Mouse (Mus musculus) hindbrain, embryonic 13.5 days (tissue): ENCODE measurements around the gene Dazap2. TPM values are rescaled to one million over a fixed set of nuclear protein-coding genes. Genes with fewer than 3 reads are reported as not detected.

Experiments used
- ATAC-seq: fragments of 200-750 bp; cut with Nextera tagmentation; 2 replicates; pipeline ENCODE4 v1.8.0; 2017; ENCODE audit warnings: moderate TSS enrichment; ENCODE audit not compliant: low FRiP score
- H3K27ac ChIP-seq: fragments of 300-500 bp; sonication (generic); 2 replicates; pipeline ENCODE4 v1.5.1; 2015; ENCODE audit warnings: inconsistent platforms, mild to moderate bottlenecking, moderate library complexity
- H3K27me3 ChIP-seq: fragments of 300-500 bp; sonication (generic); 2 replicates; pipeline ENCODE4 v1.6.1; 2015; ENCODE audit warnings: mild to moderate bottlenecking, inconsistent platforms
- H3K36me3 ChIP-seq: fragments of 300-500 bp; sonication (generic); 2 replicates; pipeline ENCODE4 v1.6.1; 2015; ENCODE audit warnings: mild to moderate bottlenecking, inconsistent platforms
- H3K4me1 ChIP-seq: fragments of 300-500 bp; sonication (generic); replicated peaks from 2 replicates; pipeline ENCODE4 v1.6.1; 2015; ENCODE audit warnings: inconsistent platforms
- H3K4me2 ChIP-seq: fragments of 300-500 bp; sonication (generic); 2 replicates; pipeline ENCODE4 v1.6.1; 2015; ENCODE audit warnings: inconsistent platforms, mild to moderate bottlenecking, moderate library complexity
- H3K4me3 ChIP-seq: fragments of 300-500 bp; sonication (generic); 2 replicates; pipeline ENCODE4 v1.5.1; 2015; ENCODE audit warnings: mild to moderate bottlenecking, inconsistent platforms
- H3K9ac ChIP-seq: fragments of 300-500 bp; sonication (generic); 2 replicates; pipeline ENCODE4 v1.6.1; 2015; ENCODE audit warnings: mild to moderate bottlenecking, inconsistent platforms
- H3K9me3 ChIP-seq: fragments of 300-500 bp; sonication (generic); 2 replicates; pipeline ENCODE4 v1.6.1; 2016; ENCODE audit warnings: inconsistent platforms
- WGBS: fragments of 180-500 bp; shearing (Covaris S2); methylation state at CpG from one replicate; pipeline ENCODE4 v1.1.7; 2015; 5-methylcytosine and 5-hydroxymethylcytosine counted together
- polyA plus RNA-seq: library from polyadenylated mRNA; unstranded; fragments of >200 nt; fragmentation: Nextera tagmentation; extraction: Ambion mirVana; gene quantifications from 2 replicates; pipeline ENCODE4 v1.2.1, GENCODE M21; 2015

The Dazap2 gene
- polyA plus RNA-seq, 1 experiment from 2014 or later: 150 TPM

DNA sequence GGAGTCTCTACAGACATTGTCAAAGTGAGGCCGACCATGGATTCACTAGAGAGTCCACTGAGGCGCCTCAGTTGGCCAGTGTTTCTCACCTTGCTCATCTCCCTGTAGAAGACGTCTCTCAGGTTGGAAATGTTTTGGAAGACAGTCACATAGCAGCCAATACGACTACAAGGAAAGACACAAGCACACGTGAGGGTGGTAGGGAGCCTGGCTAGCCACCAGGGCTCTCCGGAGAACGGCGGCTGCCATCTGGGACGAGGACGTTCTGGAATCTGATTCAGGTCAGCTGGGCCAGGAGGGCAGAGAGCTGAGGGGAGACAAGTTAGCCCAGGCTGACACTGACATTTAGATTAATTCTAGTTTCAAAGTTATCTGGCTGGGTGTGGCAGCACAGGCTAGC, 35.0 kb downstream of the Dazap2 start:
- ATAC-seq: no peak
- Histone ChIP-seq H3K4me2 (no peak overlapping the region), H3K9ac (no peak overlapping the region), H3K9me3 (no peaks in the 10 kb centered on the region), H3K27ac (no peak overlapping the region), H3K4me1 (no peaks in the 10 kb centered on the region), H3K27me3 (no peaks in the 10 kb centered on the region), H3K36me3 (no peaks in the 10 kb centered on the region), H3K4me3 (no peak overlapping the region)
- WGBS: 87% methylated on average over 10 of the region's 10 CpGs

DNA sequence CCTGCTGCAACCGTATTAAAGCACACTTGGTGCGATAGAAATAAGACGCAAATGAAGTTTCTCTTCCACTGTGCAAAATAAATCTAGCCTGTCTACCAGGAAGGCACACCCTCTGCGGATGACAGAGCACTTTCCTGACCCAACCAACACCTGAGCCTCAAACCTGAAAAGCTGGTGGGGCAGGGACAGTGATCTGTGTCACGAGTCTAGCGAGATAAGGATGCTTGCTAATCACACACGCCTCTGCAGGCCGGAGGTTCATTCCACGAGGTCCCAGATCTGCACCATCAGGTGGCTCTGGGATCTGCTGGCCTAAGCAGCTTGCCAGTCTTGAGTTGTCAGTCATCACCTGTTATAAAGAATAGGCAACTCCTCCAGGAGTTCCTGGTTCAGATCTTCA, 36.5 kb downstream of the Dazap2 start:
- ATAC-seq: no peak
- no peaks in the 10 kb centered on the region for H3K4me1 ChIP-seq
- no peaks in the 10 kb centered on the region for H3K9me3 ChIP-seq
- no peaks in the 10 kb centered on the region for H3K27me3 ChIP-seq
- no peak overlapping the region for H3K9ac ChIP-seq
- no peak overlapping the region for H3K27ac ChIP-seq
- H3K4me3 ChIP-seq: no peak overlapping the region
- 92% methylated on average over 9 of the region's 9 CpGs for WGBS
- no peak overlapping the region for H3K4me2 ChIP-seq
- no peaks in the 10 kb centered on the region for H3K36me3 ChIP-seq

DNA sequence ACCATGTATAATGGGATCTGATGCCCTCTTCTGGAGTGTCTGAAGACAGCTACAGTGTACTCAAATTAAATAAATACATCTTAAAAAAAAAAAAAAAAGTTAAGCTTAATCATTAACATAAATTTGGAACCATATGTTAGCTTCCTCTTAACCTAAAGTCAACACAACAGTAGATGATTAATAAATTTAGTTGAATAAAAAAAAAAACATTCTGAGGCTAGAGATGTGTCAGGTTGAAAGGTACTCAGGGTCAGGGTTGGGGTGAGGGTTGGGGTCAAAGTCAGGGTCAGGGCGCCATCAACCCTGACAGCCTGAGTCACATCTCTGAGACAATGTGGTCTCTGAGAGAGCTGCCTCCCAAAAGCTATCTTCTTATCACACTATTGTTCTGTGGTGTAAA, 39.1 kb downstream of the Dazap2 start:
- no peak overlapping the region for H3K27ac ChIP-seq
- no peaks in the 10 kb centered on the region for H3K36me3 ChIP-seq
- H3K27me3 ChIP-seq: no peaks in the 10 kb centered on the region
- WGBS: 86% methylated on average over 1 of the region's 1 CpGs
- no peak overlapping the region for H3K4me2 ChIP-seq
- no peak for ATAC-seq
- no peak overlapping the region for H3K9ac ChIP-seq
- no peak overlapping the region for H3K4me3 ChIP-seq
- H3K4me1 ChIP-seq: no peaks in the 10 kb centered on the region
- no peaks in the 10 kb centered on the region for H3K9me3 ChIP-seq

DNA sequence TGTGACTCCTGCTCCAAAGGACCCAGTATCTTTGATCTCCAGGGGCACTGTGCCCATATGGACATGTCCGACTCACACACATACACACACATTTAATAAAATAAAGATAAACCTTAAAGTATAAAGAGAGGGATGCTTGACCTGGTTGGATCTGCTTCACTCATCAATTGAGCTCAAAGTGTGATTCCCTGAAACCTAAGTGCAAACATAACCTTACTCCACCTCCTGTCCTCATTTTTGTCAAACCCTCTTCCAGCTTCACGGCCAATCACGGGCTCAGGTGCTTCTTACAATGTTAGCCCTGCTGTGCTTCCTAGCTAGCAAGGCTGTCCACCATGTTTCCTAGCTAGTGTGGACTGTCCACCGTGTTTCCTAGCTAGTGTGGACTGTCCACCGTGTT, 40.1 kb downstream of the Dazap2 start:
- no peak for ATAC-seq
- no peak overlapping the region for H3K9ac ChIP-seq
- no peaks in the 10 kb centered on the region for H3K4me1 ChIP-seq
- WGBS: 86% methylated on average over 5 of the region's 5 CpGs
- H3K4me3 ChIP-seq: no peak overlapping the region
- no peaks in the 10 kb centered on the region for H3K9me3 ChIP-seq
- H3K4me2 ChIP-seq: no peak overlapping the region
- no peaks in the 10 kb centered on the region for H3K36me3 ChIP-seq
- no peak overlapping the region for H3K27ac ChIP-seq
- H3K27me3 ChIP-seq: no peaks in the 10 kb centered on the region

DNA sequence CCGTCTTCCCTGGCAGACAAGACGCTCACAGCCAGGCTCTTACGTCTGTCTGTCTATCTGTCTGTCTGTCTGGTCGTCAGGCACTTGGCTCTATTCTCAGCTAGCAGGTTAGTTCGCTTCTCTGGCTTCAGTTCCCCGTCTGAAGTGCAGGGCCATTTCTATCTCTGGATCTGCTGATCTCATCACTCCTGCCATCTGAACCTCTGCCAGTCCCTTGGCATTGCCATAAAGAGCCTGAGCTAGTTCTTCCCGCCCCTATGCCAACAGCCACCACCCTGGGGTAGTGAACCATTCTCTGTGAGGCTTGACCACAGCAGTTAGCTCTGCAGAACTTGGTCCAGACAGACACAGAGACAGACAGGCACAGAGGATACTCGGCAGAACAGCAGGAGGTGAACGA, 45.2 kb downstream of the Dazap2 start:
- WGBS: 83% methylated on average over 9 of the region's 9 CpGs
- H3K27ac ChIP-seq: no peak overlapping the region
- H3K9ac ChIP-seq: no peak overlapping the region
- no peaks in the 10 kb centered on the region for H3K27me3 ChIP-seq
- ATAC-seq: no peak
- no peaks in the 10 kb centered on the region for H3K36me3 ChIP-seq
- 0 out of 2 replicates have a peak, but pooled peaks cover under 1% of the 10 kb centered on the region for H3K4me1 ChIP-seq
- H3K9me3 ChIP-seq: no peaks in the 10 kb centered on the region
- no peak overlapping the region for H3K4me3 ChIP-seq
- H3K4me2 ChIP-seq: no peak overlapping the region

DNA sequence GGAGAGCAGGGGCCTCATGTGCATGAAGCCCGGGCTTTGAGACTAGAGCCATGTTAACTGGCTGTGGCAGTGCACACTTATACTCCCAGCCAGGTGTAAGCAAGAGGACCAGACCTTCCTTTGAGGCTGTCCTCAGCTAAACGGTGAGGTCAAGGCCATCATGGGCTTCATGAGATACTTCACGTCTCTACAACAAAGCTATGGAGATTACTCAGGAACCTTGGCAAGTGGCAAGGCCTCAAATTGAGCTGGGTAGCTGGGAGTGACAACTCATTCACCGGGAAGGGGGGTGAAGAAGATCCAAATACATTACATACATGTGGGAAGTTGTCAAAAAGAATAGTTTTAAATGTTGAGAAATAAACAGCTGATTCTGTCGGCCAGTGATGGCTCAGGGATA, 45.7 kb downstream of the Dazap2 start:
- H3K27ac ChIP-seq: no peak overlapping the region
- H3K27me3 ChIP-seq: no peaks in the 10 kb centered on the region
- no peak for ATAC-seq
- no peak overlapping the region for H3K4me3 ChIP-seq
- no peak overlapping the region for H3K4me2 ChIP-seq
- 92% methylated on average over 5 of the region's 5 CpGs for WGBS
- no peaks in the 10 kb centered on the region for H3K9me3 ChIP-seq
- 0 out of 2 replicates have a peak, but pooled peaks cover 5% of the 10 kb centered on the region for H3K4me1 ChIP-seq
- no peak overlapping the region for H3K9ac ChIP-seq
- H3K36me3 ChIP-seq: no peaks in the 10 kb centered on the region

DNA sequence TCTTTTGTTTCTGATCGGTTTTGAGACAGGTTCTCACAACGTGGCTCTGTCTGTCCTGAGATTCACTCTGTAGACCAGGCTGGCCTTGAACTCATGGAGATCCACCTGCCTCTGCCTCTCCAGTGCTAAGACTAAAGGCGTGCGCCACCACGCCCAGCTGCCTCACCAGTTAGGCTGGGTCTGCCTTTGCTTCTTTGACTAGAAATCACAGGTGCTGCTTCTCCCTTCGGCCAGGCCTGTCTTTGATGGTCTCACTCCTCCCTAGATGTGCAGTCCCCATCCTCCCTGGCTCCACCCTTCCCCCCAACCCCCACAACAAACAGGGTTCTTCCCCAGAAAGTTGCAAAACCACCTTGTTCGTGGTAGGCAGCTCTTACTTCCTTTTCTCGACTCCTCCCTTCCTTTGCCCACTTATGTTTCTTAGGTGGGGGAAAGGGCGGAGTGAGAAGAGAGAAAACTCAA, 49.7 kb downstream of the Dazap2 start:
- peaks cover 10% of the 10 kb centered on the region for H3K4me1 ChIP-seq
- H3K9ac ChIP-seq: no peak overlapping the region
- no peak overlapping the region for H3K4me2 ChIP-seq
- WGBS: 85% methylated on average over 9 of the region's 9 CpGs
- no peak overlapping the region for H3K4me3 ChIP-seq
- H3K9me3 ChIP-seq: no peaks in the 10 kb centered on the region
- no peak overlapping the region for H3K27ac ChIP-seq
- peaks cover 9% of the 10 kb centered on the region; the same call in 1 of the 2 replicates for H3K27me3 ChIP-seq
- no peaks in the 10 kb centered on the region for H3K36me3 ChIP-seq
- no peak for ATAC-seq

DNA sequence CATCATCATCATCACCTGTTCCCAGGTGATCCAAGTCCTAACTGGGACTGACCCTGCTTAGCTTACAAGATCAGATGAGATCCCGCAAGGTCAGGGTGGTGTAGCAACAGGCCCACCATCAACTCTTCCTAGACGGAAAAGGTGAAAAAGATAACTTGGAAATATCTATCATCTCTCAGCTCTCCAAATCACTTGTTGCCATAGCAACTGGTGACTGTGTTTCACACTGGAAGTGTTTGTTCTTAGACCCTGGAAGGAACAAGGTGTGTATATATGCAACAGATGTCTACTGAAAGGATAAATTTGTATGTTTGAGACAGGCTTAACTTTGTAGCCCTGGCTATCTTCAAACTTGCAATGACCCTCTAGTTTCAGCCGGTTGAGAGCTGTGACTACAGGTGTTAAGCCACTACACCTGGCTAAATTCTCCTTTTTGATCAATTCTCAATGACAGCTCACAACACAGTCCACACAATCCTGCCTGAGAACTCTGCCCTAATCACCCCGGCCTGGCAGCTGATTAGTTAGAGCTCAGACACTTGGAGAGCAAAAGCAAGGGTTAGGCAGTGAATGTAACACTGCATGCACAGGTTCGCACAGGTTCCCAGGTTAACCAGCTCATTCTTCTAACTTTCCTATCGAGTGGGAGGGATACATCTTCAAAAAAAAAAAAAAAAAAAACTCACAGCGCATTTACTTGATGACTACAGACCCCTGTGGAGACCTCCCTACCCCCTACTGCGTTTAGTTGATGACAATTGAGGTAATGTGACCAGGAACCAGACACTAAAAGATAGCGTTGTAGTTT, 50.5 kb downstream of the Dazap2 start:
- no peak for ATAC-seq
- 38% methylated on average over 9 of the region's 9 CpGs for WGBS
- Histone ChIP-seq H3K27ac (no peak overlapping the region), H3K36me3 (no peaks in the 10 kb centered on the region), H3K4me1 (peaks cover 10% of the 10 kb centered on the region), H3K4me2 (no peak overlapping the region), H3K4me3 (no peak overlapping the region), H3K9me3 (no peaks in the 10 kb centered on the region), H3K27me3 (peaks cover 9% of the 10 kb centered on the region; the same call in 1 of the 2 replicates), H3K9ac (no peak overlapping the region)

DNA sequence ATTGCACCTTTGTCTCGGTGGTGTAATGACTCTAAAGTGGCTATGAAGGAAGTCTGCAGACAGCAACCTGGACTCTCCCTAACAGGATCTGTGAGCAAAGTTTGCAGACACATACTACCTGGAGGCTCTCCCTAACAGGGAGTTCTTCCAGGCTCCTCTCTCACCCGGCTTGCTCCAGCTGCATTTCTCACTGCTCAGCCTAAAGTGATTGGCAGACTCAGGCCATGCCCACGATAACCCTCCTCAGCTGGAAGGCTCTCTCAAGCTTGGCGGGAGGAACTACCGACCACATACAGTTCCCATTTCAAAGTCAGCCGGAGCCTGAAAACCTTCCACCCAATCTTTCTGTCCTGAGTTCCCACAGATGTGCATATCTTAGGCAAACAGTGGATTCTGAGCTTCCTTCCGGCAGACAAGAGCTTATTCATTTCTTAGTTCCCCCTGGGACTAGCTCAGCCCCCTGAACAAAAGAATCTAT, 51.1 kb downstream of the Dazap2 start:
- Histone ChIP-seq H3K4me2 (peak overlapping the region; percentile 22; the same call in 1 of the 2 replicates), H3K27ac (no peak overlapping the region), H3K4me1 (peaks cover 10% of the 10 kb centered on the region), H3K36me3 (no peaks in the 10 kb centered on the region), H3K4me3 (no peak overlapping the region), H3K9ac (no peak overlapping the region), H3K27me3 (peaks cover 9% of the 10 kb centered on the region; the same call in 1 of the 2 replicates), H3K9me3 (no peaks in the 10 kb centered on the region)
- no peak for ATAC-seq
- 8% methylated on average over 7 of the region's 7 CpGs for WGBS

DNA sequence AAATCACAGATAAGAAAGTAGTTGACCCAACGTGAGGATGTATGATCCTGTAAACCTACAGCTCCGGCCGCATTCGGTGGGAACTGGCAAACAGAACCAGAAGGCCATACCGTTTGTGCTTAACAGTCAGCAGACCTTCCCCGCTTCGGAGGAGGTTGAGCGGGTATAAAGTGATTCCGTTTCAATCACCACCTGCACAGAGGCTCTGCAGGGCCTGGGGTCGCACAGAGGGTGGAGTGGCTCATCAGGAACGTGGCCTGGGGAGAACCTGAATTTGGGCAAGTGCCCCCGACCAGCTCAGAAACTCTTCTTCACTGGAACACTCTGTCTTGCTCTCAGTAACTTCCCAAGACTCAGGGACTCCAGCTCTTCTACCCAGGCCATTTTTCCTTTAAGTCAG, 51.7 kb downstream of the Dazap2 start:
- peaks cover 10% of the 10 kb centered on the region for H3K4me1 ChIP-seq
- H3K9me3 ChIP-seq: no peaks in the 10 kb centered on the region
- H3K4me2 ChIP-seq: no peak overlapping the region
- ATAC-seq: no peak
- H3K9ac ChIP-seq: no peak overlapping the region; the same call in 1 of the 2 replicates
- H3K27me3 ChIP-seq: peaks cover 9% of the 10 kb centered on the region; the same call in 1 of the 2 replicates
- no peaks in the 10 kb centered on the region for H3K36me3 ChIP-seq
- no peak overlapping the region for H3K4me3 ChIP-seq
- WGBS: 33% methylated on average over 12 of the region's 12 CpGs
- no peak overlapping the region for H3K27ac ChIP-seq

DNA sequence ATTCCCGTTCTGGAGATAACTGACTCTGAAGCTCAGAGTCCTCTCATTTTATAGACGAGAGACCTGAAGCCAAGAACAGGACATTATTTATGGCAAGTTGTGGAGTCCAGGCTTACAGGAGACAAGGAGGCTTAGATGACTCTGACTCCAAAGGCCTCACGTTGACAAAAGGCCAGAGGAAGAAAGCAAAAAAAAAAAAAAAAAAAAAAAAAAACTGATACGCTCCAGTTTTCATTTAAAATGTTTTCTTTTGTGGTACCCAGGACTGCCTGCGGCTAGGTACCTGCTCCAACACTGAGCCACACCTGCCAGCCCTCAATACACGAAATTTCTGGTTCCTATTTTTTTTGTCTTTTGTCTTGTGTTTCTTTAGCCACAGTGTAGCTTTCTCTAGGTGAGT, 52.3 kb downstream of the Dazap2 start:
- H3K27me3 ChIP-seq: peaks cover 9% of the 10 kb centered on the region; the same call in 1 of the 2 replicates
- H3K4me2 ChIP-seq: no peak overlapping the region
- no peaks in the 10 kb centered on the region for H3K9me3 ChIP-seq
- no peaks in the 10 kb centered on the region for H3K36me3 ChIP-seq
- ATAC-seq: no peak
- peaks cover 10% of the 10 kb centered on the region for H3K4me1 ChIP-seq
- no peak overlapping the region for H3K27ac ChIP-seq
- WGBS: 62% methylated on average over 6 of the region's 6 CpGs
- H3K9ac ChIP-seq: no peak overlapping the region
- no peak overlapping the region for H3K4me3 ChIP-seq

DNA sequence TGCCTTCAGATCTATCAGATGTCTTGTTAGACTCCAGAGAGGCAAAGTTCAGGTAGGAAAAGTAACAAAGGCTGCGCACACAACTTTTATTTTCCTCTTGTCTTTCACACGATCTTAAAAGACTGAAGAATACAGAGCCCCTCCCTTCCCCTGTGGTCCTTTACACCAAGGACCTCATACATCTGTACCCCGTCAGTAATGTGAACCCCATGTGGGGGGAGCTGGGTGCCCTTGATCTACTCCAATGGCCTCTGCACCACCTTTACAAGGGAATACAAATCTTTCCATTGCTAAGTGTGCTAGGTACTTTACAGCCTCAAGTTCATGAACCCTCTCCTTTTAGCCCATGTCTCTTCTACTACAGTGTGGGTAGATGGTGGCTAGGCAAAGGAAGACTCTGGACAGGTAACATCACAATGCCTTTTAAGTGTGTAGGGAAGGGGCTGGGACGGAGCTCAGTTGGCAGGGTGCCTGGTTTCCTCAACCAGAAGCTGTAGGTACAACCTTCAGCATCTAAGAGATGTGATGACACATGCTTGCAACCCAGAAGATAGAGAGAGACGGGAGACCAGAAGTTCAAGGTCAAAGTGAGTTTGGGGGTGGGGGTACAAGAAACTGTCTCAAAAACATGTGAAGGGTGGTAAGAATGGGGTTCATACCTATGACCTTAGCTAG, 52.9 kb downstream of the Dazap2 start:
- WGBS: 90% methylated on average over 5 of the region's 5 CpGs
- Histone ChIP-seq H3K27ac (no peak overlapping the region), H3K4me1 (peaks cover 10% of the 10 kb centered on the region), H3K27me3 (peaks cover 9% of the 10 kb centered on the region; the same call in 1 of the 2 replicates), H3K4me2 (no peak overlapping the region), H3K9me3 (no peaks in the 10 kb centered on the region), H3K9ac (no peak overlapping the region), H3K4me3 (no peak overlapping the region), H3K36me3 (no peaks in the 10 kb centered on the region)
- ATAC-seq: no peak
